Mouse (Mus musculus) heart, embryonic 11.5 days (tissue): ENCODE measurements around the gene Dph2. TPM values are rescaled to one million over a fixed set of nuclear protein-coding genes. Genes with fewer than 3 reads are reported as not detected.

Source experiments
- ATAC-seq: fragments of 200-750 bp; cut with Nextera tagmentation; replicated peaks from 2 replicates; pipeline ENCODE4 v1.8.0; 2017; ENCODE audit warnings: moderate library complexity; ENCODE audit not compliant: insufficient number of reproducible peaks, low FRiP score, low TSS enrichment
- H3K27ac ChIP-seq: fragments of 300-500 bp; sonication (generic); 2 replicates; pipeline ENCODE4 v1.5.1; 2014; ENCODE audit warnings: mild to moderate bottlenecking, low read depth, low read length
- H3K27me3 ChIP-seq: fragments of 300-500 bp; sonication (generic); 2 replicates; pipeline ENCODE4 v1.6.1; 2014; ENCODE audit warnings: mild to moderate bottlenecking, low read length, mixed read lengths; ENCODE audit not compliant: control insufficient read depth, insufficient read depth
- H3K36me3 ChIP-seq: fragments of 300-500 bp; sonication (generic); 2 replicates; pipeline ENCODE4 v1.6.1; 2014; ENCODE audit warnings: mild to moderate bottlenecking, low read length, moderate library complexity, mixed read lengths; ENCODE audit not compliant: control insufficient read depth, insufficient read depth
- H3K4me1 ChIP-seq: fragments of 300-500 bp; sonication (generic); 2 replicates; pipeline ENCODE4 v1.6.1; 2014; ENCODE audit warnings: low read length; ENCODE audit not compliant: control insufficient read depth, insufficient read depth
- H3K4me2 ChIP-seq: fragments of 300-500 bp; sonication (generic); 2 replicates; pipeline ENCODE4 v1.6.1; 2014; ENCODE audit warnings: mild to moderate bottlenecking, moderate library complexity
- H3K4me3 ChIP-seq: fragments of 300-500 bp; sonication (generic); 2 replicates; pipeline ENCODE4 v1.5.1; 2014; ENCODE audit warnings: low read depth, low read length
- H3K9ac ChIP-seq: fragments of 300-500 bp; sonication (generic); 2 replicates; pipeline ENCODE4 v1.6.1; 2014; ENCODE audit warnings: mild to moderate bottlenecking, low read depth, low read length, moderate library complexity
- H3K9me3 ChIP-seq: fragments of 300-500 bp; sonication (generic); replicated peaks from 2 replicates; pipeline ENCODE4 v1.6.1; 2016; ENCODE audit warnings: low read length; ENCODE audit not compliant: control insufficient read depth
- WGBS: fragments of 180-500 bp; shearing (Covaris S2); extraction: QIAGEN DNeasy Blood & Tissue Kit; methylation state at CpG from one replicate; pipeline ENCODE4 v1.1.7; 2014; ENCODE audit not compliant: insufficient replicate concordance; 5-methylcytosine and 5-hydroxymethylcytosine counted together
- polyA plus RNA-seq: library from polyadenylated mRNA; unstranded; fragments of >200 nt; fragmentation: Nextera tagmentation; extraction: Ambion mirVana; gene quantifications from 2 replicates; pipeline ENCODE4 v1.2.1, GENCODE M21; 2014

The Dph2 gene
- polyA plus RNA-seq, 1 experiment from 2014 or later, result 12.7 TPM

DNA sequence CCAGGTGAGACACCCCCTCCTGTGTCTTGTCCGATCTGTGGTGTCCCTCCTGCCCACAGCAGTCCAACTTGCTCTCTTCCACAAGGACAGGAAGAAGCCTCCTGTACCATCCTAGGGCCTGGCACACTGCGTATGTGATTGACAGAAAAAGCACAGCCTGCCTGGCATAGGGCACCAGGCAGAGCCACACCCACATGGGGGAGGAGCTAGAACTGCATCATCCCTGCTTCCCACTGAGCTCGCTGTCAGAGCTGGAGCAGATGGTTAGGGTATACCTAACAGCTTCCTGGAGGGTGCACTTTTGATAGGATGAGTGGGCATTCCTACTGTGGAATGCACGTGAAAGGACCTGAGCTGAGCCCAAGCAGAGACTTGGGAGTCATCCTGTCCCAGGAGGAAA lies 29.0 kb downstream of the Dph2 start:
- no peaks in the 10 kb centered on the region for H3K36me3 ChIP-seq
- 39% methylated on average over 4 of the region's 4 CpGs for WGBS
- no peaks in the 10 kb centered on the region for H3K9me3 ChIP-seq
- peaks cover 2% of the 10 kb centered on the region; the same call in 1 of the 2 replicates for H3K27me3 ChIP-seq
- no peak overlapping the region for H3K4me3 ChIP-seq
- H3K27ac ChIP-seq, result no peak overlapping the region
- no peak overlapping the region for H3K4me2 ChIP-seq
- H3K9ac ChIP-seq, result no peak overlapping the region
- ATAC-seq, result 0 out of 2 replicates have a peak, but pooled peaks have one; percentile 40
- peaks cover 3% of the 10 kb centered on the region; the same call in 1 of the 2 replicates for H3K4me1 ChIP-seq

DNA sequence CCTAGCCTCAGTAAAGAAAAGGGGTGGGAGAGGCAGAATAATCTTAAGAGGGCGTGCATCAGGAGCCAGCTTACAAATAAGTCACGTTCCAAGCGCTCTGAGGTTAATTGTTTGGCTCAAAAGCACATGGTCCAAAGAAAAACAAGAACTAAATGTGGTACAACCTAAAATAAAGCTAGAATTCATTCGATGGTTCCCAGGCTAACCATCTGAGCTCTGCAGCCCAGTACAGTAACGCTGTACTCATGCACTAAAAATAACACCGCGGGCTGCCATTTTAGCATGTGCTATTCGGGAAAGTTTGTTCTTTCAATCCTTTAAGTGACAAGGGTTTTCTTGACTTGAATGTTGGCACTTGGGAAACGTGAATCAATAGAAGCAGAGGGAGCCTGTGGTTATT lies 31.3 kb downstream of the Dph2 start:
- no peak for ATAC-seq
- no peaks in the 10 kb centered on the region; the same call in 1 of the 2 replicates for H3K27me3 ChIP-seq
- H3K4me3 ChIP-seq, result no peak overlapping the region
- no peak overlapping the region for H3K27ac ChIP-seq
- 0 out of 2 replicates have a peak, but pooled peaks cover 3% of the 10 kb centered on the region for H3K4me1 ChIP-seq
- no peaks in the 10 kb centered on the region for H3K9me3 ChIP-seq
- H3K36me3 ChIP-seq, result no peaks in the 10 kb centered on the region
- no peak overlapping the region for H3K9ac ChIP-seq
- 83% methylated on average over 9 of the region's 9 CpGs for WGBS
- H3K4me2 ChIP-seq, result no peak overlapping the region

DNA sequence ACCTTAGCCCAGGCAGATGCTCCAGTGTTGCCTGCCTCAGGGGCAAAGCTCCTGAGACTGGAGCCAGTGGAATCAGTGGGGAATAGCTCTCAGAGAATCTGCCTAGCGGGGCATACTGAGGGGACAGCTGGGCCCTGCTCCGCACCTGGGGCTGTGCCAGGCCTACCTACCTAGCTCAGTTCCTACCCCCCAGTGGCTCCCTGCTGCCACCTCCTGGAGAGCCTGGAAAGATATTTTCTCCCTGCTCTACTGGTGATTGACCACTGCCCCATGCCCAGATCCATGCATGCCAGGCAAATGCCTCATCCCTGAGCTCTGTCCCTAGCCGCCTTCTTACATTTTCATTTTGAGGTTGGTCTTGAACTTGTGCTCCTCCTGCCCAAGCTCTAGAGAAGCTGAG lies 33.0 kb downstream of the Dph2 start:
- 66% methylated on average over 3 of the region's 3 CpGs for WGBS
- no peak for ATAC-seq
- 0 out of 2 replicates have a peak, but pooled peaks cover 7% of the 10 kb centered on the region for H3K4me1 ChIP-seq

DNA sequence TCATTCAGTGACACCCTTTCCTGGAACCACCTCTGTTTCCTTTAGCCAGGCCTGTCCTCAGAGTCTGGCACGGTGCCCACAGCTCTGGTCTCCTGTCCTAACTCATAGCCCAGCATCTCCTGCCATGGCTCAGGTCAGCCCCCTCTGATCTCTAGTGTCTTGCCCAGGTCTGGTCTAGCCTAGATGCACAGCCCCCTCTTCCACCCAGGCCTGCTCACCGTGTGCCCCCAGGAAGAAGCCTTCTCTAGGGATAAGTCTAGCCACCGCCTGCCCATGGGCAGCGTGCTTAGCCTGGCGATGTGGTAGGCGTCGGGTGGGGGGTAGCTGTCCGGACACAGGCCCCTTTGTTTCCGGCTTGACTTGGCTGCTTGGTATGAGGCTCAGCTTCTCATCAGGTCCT lies 36.7 kb downstream of the Dph2 start:
- Histone ChIP-seq H3K4me1 (0 out of 2 replicates have a peak, but pooled peaks cover 4% of the 10 kb centered on the region), H3K4me3 (no peak overlapping the region), H3K9ac (no peak overlapping the region), H3K36me3 (no peaks in the 10 kb centered on the region), H3K27ac (no peak overlapping the region), H3K9me3 (no peaks in the 10 kb centered on the region), H3K4me2 (no peak overlapping the region), H3K27me3 (no peaks in the 10 kb centered on the region; the same call in 1 of the 2 replicates)
- ATAC-seq, result no peak
- 77% methylated on average over 9 of the region's 9 CpGs for WGBS

More for the DNA sequence above, 33.0 kb downstream of the Dph2 start:
- Histone ChIP-seq H3K4me3 (no peak overlapping the region), H3K4me2 (no peak overlapping the region), H3K9me3 (no peaks in the 10 kb centered on the region), H3K27me3 (no peaks in the 10 kb centered on the region; the same call in 1 of the 2 replicates), H3K36me3 (no peaks in the 10 kb centered on the region), H3K9ac (no peak overlapping the region), H3K27ac (no peak overlapping the region)

DNA sequence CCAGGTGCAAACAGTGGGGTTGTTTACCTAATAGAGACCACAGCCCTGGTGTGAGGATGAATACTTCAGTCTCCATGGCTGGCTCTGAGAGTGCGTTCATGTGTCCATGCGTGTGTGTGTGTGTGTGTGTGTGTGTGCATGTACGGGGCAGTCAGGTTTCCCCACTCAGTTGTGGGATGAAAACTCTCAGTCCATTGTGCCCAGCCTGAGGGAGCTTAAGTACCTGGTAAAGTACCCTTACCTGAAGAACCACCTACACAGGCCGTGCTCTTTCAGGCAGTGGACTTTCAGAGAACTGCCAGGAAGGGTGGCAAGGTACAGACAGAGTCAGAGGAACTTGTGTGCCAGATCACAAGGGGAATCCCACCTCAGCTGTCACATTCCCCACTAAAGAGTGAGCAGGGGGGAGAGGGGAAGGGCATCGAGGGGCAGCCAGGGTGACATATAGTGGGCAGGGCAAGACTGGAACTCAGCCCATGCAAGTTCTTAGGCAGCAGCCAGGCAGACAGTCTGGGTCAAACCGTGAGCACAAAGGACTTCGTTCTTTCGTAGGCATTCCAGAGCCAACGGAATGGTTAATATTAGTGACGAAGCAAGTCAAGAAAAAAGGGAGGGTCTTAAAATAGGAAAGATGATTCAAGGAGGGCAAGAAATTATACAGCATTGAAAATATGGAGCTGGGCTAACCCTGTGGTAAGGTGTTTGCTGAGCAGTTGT lies 39.5 kb downstream of the Dph2 start:
- H3K9ac ChIP-seq, result no peak overlapping the region
- 86% methylated on average over 10 of the region's 10 CpGs for whole genome bisulfite sequencing
- H3K9me3 ChIP-seq, result no peaks in the 10 kb centered on the region
- H3K27ac ChIP-seq, result no peak overlapping the region
- H3K4me1 ChIP-seq, result 0 out of 2 replicates have a peak, but pooled peaks cover 4% of the 10 kb centered on the region
- H3K4me2 ChIP-seq, result no peak overlapping the region
- no peak overlapping the region for H3K4me3 ChIP-seq
- ATAC-seq, result no peak
- no peaks in the 10 kb centered on the region for H3K36me3 ChIP-seq
- H3K27me3 ChIP-seq, result no peaks in the 10 kb centered on the region; the same call in 1 of the 2 replicates

DNA sequence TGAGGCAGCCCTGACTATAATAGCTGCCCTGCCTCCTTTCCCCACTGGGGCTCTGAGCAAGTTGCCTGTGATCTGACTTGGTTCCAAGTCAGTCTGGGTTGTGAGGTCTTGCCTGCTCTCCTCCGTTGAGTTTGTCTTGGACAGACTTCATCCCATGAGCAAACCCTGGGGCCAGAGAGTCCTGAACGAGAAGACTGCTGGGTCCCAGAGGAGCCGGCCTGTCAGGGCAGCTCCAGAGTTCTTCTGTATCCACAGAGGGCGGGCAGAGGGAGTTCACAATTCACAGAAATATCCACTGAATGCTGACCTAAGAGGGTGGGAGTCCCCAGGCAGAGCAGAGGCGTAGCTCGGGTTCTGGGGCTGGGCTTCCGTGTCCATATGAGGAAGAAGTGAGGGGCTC lies 41.0 kb downstream of the Dph2 start:
- Histone ChIP-seq H3K9me3 (no peaks in the 10 kb centered on the region), H3K27ac (no peak overlapping the region), H3K4me3 (no peak overlapping the region), H3K9ac (no peak overlapping the region), H3K4me1 (0 out of 2 replicates have a peak, but pooled peaks cover 4% of the 10 kb centered on the region), H3K36me3 (no peaks in the 10 kb centered on the region), H3K27me3 (no peaks in the 10 kb centered on the region), H3K4me2 (no peak overlapping the region)
- 76% methylated on average over 7 of the region's 7 CpGs for WGBS
- ATAC-seq, result no peak

DNA sequence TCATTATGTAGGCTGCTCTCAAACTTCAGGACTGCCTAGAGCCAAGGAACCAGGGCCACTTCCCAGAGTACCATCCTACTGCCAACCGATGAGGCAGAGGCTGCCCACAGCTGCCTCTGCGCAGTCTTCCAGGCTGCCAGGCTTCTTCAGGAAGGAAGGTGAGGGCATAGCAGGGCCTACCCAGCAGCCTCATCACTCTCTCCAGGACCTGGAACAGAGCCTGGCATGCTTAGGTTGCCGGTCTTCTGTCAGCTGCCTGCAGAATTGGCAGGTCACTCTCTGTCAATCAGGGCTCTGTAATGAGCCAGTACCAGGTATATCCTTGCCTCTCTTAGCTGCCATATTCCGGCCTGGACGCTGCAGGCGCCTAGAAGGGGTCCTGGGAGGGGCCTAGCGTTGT lies 41.7 kb downstream of the Dph2 start:
- 0 out of 2 replicates have a peak, but pooled peaks cover 2% of the 10 kb centered on the region for H3K4me1 ChIP-seq
- no peak overlapping the region for H3K9ac ChIP-seq
- no peak overlapping the region for H3K27ac ChIP-seq
- no peak for ATAC-seq
- no peaks in the 10 kb centered on the region for H3K27me3 ChIP-seq
- no peaks in the 10 kb centered on the region for H3K9me3 ChIP-seq
- no peak overlapping the region for H3K4me3 ChIP-seq
- 86% methylated on average over 7 of the region's 7 CpGs for WGBS
- no peak overlapping the region for H3K4me2 ChIP-seq
- H3K36me3 ChIP-seq, result no peaks in the 10 kb centered on the region

DNA sequence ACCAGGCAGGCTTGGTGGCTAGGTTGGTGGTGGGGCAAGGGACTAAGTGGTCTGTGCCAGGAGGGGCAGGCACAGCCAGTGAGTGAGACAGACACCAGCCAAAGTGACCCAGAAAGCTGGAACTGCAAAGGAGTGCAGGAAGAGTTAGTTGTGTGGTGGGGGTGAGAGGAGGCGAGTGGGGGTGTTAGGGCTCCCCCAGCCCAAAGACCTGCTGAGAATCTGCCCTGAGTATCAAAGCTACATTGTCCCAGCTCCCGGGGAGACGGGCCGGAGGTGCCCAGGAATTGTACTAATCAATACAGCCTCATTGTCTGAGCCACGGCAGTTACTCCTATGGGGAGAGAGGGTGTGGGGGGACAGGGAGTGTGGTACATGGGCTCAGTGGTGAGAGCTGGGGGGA lies 42.3 kb downstream of the Dph2 start:
- Histone ChIP-seq H3K27me3 (no peaks in the 10 kb centered on the region), H3K36me3 (no peaks in the 10 kb centered on the region), H3K4me3 (no peak overlapping the region), H3K9ac (no peak overlapping the region), H3K4me1 (no peaks in the 10 kb centered on the region), H3K9me3 (no peaks in the 10 kb centered on the region), H3K4me2 (no peak overlapping the region), H3K27ac (no peak overlapping the region)
- ATAC-seq, result no peak
- 77% methylated on average over 5 of the region's 5 CpGs for whole genome bisulfite sequencing

DNA sequence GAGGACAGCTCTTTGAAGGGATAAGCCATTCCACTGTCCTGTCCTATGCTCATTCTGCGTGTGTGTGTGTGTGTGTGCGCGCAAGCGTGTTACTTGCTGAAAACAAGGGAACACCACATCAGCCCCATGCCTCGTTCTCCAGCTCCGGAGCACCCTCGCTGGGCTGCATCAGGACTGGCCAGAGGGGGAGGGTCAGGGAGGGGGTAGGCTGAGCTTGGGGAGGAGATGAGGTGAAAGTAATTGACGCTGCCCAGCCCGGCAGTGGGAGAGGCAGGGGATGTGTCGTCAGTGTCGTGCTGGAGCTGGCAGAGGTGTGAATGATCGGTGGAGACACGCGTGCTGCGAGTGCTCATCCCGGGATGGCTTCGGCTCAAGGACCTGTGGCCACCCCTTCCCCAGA lies 42.8 kb downstream of the Dph2 start:
- 51% methylated on average over 17 of the region's 17 CpGs for WGBS
- no peak overlapping the region for H3K4me3 ChIP-seq
- H3K27me3 ChIP-seq, result no peaks in the 10 kb centered on the region; the same call in 1 of the 2 replicates
- no peak overlapping the region for H3K27ac ChIP-seq
- H3K36me3 ChIP-seq, result no peaks in the 10 kb centered on the region
- no peaks in the 10 kb centered on the region for H3K4me1 ChIP-seq
- H3K4me2 ChIP-seq, result no peak overlapping the region; the same call in 1 of the 2 replicates
- H3K9me3 ChIP-seq, result no peaks in the 10 kb centered on the region
- no peak overlapping the region for H3K9ac ChIP-seq
- no peak for ATAC-seq
